Mouse (Mus musculus) heart, postnatal 14 days (tissue): Measurements from ENCODE around the gene Mad1l1. TPM values are rescaled to one million over a fixed set of nuclear protein-coding genes. Genes with fewer than 3 reads are reported as not detected.
A peak's percentile ranks its signal among the peaks of the same experiment; 100 is the strongest.

Experiments
- DNase-seq, 2 experiments: peaks; one replicate each; pipeline ENCODE4 v3.0.0; 2021 to 2022
- intact Hi-C: fragments of 180-260 bp; cut with DNase I; formaldehyde crosslinking; loops from one replicate; pipeline ENCODE4 v1.15.1; 2025
- total RNA-seq, 2 experiments: library from RNA; stranded (reverse); gene quantifications; 2 replicates each; pipeline ENCODE4 v1.2.3; 2021

Gene Mad1l1
- total RNA-seq, 2 experiments from 2014 or later: 14.7 to 14.8 TPM

DNA sequence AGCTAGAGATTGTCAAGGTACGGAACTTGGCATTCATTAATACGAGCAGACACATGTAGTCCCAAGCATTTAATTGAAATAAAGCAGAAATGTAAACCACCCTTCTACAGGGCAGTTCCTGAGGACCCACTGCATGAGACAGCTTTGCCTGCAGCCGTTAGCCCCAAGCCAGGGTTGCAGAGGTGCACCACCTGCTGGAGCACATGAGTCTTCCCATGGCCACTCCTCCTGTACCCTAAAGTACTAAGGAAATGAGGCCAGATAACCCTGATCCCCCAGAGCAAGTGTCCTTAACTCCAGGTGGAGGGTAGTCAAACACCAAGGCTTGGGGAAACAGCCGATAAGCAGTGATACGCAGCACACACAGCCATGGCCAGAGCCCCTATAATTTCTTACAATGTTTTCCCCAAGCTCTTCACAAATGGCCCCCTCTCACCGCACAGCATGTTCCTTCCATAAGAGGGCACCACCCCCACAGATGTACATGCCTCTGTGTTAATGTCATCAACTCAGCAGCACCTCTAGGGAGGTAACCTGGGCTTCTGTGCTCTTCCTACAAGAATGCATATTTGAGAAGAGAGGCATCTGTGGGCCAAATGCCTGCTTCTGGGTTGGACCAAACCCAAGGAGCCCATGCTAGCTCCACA, 283.6 kb downstream of the Mad1l1 start:
- intact Hi-C loops: no loop called here
- DNase-seq: no peak

DNA sequence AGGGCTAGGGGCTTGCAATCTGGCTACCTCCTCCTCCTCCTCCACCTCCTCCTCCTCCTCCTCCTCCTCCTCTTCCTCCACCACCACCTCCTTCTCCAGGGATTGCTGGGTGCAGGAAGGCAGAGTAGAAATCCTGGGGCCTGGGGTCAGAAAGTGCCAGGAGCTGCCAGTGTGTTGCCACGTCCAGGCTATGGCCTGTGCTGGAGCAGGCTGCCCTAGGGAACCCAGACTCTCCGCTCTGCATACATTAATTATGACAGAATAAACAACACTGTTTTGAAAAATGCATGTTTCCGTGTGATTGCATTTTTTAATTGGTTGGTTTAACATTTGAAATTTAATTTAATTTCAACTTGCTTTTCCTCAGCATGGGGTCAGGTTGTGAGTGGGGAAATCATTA, 285.7 kb downstream of the Mad1l1 start:
- intact Hi-C loops: no loop called here

DNA sequence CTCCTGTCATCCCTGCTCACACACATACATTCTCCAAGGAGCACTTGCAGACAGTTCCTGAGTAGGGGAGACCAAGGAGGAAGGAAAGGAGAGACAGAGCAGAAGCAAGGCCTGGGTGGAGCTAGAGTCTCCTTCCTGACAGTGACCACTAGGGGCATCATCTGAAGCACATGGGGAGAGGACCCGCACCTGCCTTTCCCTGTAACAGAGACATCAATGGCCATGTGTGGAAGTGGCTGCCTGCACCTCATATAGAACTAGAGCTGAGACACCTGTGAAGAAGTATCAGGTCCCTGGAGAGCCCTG, 286.4 kb downstream of the Mad1l1 start:
- intact Hi-C loops: no loop called here
- DNase-seq: no peak

More for the DNA sequence above, 285.7 kb downstream of the Mad1l1 start:
- DNase-seq: no peak

DNA sequence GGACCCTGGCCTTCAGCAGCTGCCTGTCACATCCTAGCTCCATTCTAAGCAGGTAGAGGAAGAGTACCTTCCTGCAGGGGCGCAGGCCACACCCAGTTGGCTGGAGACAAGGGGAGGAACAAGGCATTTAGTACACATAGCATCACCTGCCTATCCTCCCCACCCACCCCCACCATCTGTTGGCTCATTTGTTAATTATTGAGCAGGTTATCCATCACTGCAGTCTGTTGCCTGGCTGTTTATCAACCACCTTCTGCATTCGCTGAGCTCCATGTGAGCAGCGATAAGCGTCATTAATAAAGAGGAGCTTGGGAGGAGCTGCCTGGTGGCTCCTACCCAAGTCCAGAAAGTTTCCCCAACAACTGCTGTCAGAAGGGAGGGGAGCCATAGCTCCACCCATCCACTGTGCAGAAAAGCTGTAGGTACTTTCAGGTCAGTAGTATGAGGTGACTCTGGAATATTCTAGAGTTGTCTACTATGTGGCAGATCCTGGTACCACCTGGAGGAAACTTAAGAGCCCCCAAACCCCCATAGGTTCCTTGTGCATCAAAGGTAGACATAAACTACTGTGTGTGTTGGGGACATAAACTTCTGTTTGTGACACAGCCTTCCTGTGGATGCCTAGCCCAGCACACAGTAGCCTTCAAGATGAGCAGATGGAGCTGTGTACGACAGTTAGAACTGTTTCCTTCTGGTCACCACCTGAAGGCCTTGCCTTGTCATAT, 286.9 kb downstream of the Mad1l1 start:
- no peak for DNase-seq
- intact Hi-C loops: no loop called here

DNA sequence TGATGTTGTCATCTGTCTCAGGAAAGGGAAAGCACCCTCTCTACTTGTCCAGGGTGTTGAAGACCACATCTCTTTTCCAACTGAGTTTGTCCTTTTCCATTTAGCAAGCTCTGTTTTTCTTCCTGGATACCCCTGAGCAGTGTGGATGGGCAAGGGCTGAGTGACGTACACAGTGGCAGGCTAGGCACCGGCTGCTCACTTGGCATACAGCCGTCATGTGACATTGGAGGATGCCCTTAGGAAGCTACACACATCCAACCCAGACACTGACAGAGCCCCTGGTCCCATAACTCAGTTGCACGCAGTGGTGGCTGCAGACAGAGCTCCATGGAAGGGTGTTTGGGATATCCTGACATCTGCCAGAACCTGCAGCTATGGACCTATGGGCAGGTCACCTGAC, 295.0 kb downstream of the Mad1l1 start:
- intact Hi-C loops: no loop called here
- DNase-seq: no peak

DNA sequence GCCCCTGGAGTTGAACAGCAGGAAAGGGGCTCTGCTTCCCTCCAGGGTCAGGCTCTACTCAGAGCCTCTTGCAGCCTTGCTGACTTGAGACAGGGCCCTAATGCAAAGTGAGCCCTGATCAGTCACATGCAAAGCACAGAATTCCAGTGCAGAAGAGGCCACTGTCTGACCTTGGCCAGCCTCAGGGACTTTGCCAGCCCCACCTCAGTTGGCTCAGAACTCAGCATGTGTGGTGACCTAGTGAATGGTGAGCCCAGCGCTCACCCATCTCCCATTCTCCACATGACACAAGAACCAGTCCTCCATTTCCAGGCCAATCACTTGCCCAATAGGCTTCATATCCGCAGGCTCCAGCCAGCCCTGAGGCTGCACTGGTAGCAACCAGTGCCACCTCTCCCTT, 296.1 kb downstream of the Mad1l1 start:
- intact Hi-C loops: no loop called here
- no peak for DNase-seq

DNA sequence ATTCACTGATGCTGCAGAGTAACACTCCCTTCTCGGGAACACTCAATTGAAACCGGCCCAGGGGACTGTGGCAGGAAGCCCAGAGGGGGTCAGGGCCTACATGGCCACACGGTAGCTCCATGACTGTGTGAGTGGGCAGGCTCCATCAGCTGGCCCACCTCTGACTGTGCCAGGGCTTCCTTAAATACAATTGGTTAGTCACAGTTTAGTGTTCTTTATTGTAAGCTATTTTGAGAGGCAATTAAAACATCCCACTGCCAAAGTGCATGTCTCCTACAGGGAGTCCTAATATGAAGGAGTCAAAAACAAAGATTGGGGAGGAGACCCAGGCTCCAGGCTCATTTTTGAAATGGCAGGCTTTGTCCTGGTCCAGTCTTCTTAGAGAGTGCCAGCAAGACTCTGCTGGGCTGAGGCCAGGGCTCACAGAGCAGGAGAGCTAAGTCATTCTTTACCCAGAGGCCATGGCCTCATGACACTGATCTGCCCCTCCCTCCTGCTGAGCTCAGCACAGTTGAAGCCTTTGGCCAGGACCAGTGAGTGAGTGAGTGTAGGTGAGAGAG, 297.3 kb downstream of the Mad1l1 start:
- DNase-seq: peak; percentile 18 to 50
- intact Hi-C loops: no loop called here

DNA sequence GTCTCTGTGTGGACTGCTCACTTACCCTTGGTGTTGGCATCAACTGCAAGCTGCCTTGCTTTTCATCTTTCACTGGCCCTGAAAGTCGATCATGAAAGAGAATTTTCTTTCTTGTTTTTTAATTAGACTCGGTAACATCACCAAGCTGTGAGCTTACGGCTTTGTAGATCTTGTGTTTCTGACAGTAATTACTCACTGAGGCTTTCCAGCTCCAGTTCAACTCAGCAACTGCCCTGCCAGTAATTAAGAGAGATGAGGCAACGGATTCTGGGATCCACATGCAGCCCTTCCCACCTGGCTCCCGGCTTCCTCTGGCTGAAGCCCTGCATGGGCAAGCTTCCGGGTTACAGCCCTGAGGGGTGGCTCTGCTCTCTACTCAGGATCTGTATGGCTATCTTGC, 298.5 kb downstream of the Mad1l1 start:
- no peak for DNase-seq
- intact Hi-C loops: no loop called here

DNA sequence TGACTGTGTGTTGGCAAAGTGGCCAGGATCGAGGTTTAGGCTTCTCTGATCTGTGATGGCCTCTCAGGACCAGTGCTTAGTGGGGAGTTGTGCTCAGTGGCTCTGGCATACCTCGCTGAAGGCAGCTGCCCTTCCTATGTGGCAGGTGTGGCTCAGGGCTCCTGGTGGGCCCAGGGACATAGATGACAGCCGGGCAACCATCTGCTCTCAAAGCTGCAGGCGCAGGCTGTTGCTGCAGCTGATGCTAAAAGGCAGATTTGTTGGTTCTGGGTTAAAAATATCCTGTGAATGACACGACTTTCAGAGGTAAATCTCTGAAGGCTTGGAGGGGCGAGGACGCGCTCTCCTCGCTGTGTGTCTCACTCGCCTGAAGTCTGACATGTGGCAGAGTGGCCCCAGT, 299.6 kb downstream of the Mad1l1 start:
- no peak for DNase-seq
- intact Hi-C loops: no loop called here

DNA sequence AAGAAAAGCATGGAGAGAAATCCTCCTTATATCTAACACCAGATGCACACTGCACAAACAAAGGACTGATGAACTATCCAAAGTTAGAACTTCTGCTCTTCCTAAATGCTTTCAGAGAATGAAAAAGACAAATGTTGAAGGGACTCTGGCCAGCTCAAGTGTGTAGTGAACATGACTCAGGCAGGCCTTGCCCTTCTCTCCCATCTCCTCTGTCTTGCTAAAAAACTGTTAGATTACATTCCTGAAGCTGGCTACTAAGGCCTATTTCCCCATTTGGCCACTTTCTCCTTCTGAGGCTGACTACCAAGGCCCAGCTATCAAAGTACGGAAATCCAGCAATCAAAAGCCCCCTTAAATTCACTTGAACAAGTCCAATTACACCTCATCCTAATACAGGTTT, 301.7 kb downstream of the Mad1l1 start:
- DNase-seq: no peak
- intact Hi-C loops: no loop called here

DNA sequence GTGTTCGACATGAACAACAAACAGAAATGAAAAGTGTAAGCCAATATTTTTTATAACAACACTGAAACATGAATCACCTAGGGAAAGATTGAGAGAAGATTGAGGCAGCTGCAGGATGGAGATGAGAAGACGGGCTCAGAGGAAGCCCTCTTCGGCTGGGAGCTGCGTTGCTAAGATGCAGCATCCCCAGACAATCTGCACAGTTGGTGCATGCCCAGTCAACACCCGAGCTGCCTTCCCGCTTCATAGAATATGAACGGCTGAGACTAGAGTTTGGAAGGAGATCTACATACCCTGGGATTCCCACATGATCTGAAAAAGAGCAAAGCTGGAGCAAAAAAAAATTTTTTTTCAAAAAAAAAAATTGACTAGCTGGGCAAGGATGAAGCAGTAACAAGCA, 302.6 kb downstream of the Mad1l1 start:
- intact Hi-C loops: no loop called here
- no peak for DNase-seq

DNA sequence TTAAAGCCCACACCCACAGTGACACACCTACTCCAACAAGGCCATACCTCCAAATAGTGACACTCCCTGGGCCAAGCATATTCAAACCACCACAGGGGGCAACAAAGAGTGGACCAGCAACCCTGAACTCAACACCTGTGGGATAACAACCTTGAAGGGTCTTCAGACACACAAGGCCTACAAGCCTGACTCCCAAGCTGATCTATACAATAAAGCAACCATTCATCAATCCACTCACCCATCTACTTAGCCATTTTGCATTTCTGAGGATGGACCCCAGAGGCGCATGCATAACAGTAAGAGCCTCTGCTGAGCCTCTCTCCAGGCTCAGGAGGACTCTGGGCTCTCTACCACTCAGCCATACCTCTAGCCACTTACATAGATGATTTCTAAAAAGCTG, 304.5 kb downstream of the Mad1l1 start:
- intact Hi-C loops: no loop called here
- DNase-seq: no peak

DNA sequence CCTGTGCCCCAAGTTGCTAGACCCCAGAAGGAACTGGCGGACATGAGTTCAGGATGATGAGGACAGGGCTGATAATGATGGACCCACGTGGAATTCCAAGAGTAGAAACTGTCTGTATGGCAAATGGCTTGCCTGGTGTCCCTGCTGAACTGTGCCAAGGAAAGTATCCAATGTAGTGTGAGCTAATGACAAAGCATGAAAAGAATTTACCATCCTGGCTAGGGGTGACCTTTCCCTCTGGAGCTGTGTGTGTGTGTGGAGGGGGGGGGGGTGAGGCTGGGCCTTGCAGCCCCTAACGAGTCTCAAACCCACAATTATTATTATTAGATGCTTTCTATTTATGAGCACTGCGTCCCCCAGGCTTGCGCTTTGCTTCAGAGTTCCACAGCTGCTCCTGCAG, 307.7 kb downstream of the Mad1l1 start:
- intact Hi-C loops: no loop called here
- no peak for DNase-seq

DNA sequence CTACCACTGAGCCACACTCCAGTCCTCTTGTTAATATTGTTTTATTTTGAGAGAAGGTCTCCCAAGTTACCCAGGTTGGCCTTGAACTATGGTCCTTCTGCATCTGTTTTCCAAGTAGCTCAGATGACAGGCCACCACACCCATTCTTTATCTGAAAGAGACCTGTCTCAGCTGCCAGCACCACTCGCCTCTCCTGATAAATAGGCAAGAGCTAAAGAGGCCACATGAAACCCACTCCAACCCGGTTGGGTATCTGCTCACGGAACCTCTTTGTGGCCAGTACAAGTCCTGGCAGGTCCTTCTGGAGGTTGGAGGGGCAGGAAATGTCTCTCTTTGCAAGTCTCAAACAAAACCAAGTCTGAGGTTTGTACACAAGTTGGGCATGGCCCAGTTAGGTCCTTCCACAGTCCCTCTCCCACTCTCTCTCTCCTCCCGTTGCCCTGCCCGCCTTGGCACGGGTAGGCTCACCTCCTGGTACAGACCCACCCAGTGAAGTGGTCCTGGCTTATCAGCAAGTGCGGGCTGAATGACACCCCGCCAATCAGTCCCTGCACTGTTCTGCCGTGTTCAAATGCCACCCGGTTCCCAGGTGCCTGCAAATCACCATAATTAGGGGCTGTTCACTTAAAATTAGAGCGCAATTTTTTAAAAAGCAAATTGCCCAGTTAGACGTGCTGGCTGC, 308.9 kb downstream of the Mad1l1 start:
- DNase-seq: no peak
- intact Hi-C loops: no loop called here

DNA sequence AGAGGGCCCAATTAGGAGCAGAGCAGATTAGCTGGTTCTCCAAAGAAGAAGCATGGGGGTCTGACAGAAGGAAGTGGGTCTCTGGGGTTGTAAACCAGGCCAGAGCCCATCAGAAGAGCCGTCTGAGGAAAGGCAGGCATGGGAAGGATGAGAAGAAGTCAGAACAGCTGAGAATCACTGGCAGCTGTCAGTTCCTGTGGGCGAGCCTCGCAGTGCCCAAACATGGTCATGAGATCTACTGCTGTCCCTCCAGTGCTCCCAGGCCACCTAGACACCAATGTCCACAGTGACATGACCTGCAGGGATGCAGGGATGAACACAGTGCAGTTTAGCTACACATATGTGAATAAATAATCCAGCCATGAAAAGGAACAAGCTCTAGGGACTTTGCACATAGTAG, 310.9 kb downstream of the Mad1l1 start:
- no peak for DNase-seq
- intact Hi-C loops: no loop called here

DNA sequence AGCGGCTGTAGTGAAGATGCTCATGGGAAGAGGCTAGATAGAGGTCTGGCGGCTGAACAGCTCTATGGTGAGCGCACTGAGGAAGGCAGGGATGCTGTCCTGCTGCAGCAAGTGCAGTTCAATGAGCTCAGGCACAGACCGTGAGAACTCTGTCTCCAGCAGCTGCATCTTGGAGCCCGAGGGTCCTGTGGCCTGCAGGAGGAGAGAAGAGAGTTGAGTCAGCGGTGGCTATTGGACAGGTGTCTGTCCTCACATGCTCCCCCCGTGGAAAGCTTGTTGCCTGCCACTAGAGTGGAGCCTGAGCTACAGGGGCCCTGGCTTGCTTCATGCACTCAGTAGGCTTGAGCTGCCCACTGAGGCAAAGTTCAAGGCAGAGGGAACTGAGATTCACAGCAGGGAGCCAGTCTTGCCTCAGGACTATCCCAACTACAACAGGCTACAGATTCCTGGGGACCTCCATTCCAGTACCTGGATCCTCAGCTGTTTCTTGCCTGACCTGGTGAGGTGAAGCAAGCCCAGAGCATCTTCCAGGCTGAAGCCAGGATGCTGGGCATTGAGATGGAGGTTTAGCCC, 312.2 kb downstream of the Mad1l1 start:
- DNase-seq: no peak
- intact Hi-C loops: no loop called here

DNA sequence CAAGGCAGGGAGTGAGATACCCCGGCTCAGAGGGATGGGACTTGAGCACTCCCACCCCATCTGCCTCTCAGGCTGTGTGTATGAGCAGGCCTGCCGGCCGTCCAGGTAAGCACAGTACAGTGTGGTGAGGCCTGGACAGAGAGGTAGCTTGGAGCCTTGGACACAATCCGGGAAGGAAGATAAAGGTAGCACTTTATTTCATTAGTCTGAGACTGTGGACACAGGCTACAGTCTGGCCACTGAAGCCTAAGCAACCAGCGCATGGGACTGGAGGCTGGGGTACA, 312.9 kb downstream of the Mad1l1 start:
- no peak for DNase-seq

DNA sequence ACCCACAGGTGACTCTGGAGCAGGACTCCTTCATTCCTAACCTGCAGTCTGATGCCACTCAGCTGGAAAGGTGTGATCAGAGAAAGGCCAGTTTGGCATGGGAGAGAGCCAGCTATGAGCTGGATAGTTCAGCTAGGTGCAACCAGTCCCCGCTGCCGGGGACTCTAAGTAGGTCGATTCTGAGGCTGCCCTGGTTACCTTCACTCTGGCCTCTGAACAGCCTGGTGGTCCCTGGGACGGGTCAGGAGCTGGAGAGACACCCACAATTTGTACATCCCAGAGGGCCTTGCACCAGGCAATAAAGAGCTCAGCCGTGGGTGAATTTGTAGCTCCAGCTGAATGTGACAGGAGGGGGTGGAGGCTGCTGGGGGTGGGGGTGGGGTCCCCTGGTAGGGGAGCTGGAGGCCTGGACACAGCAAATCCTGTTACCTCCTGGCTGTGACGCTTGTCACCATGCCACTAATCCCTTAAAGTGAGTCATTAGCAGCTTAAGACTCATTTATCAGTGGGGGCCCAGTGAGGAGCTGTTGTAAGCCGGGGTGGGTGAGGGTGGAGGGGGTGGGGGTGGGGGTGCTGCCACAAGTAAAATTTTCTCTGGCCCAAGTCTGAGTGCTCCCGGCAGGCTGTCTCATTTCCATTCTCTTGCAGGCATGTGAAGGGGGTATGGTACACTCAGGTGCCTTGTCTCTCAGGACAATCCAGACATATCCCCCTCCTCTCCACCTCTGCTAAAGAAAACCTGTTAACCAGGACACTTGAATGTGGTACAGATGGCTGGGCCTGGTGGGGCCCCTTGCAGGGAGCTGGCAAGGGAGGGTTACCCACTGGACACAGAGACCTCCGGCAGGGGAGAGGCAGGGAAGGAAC, 313.5 kb downstream of the Mad1l1 start:
- DNase-seq: no peak
- intact Hi-C loops: no loop called here

More for the DNA sequence above, 312.9 kb downstream of the Mad1l1 start:
- intact Hi-C loops: no loop called here

DNA sequence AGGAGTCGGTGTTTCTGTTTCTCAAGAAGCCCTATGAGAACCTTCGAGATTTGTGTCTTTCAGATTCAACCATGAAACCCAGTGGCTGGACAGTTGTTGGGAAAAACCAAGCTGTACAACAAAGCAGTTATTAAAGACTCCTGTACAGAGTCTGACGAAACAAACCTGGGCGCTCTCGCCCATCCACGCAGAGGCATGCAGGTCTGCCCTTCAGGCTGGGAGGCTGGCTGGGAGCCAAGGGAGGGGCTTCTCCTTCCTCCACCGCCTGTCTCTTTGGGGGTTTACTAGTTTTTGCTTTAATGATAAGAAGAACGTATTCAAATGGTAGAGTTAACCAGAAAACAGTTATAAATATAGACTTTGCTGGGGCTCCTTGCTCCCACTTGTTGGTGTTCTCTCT, 314.5 kb downstream of the Mad1l1 start:
- no peak for DNase-seq
- intact Hi-C loops: no loop called here

DNA sequence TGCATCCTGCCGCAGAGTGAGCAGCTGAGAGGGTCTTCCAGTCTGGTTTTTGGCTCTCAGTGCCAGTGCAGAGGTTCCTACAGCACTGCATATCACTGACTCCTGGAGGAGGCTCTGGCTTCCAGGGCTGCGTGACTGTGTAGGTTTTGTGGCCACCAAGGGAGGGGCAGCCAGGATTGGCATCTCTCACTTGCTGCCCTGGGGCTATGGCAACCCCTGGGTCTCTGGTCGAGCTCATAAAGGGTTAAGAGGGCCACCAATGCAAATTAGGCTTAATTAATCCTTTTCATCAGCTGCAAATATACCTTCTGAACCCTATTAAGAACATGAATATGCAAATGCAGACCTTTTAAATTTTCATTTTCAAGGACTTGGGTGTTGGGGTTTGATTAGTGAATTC, 318.8 kb downstream of the Mad1l1 start:
- no peak for DNase-seq
- intact Hi-C loops: no loop called here

DNA sequence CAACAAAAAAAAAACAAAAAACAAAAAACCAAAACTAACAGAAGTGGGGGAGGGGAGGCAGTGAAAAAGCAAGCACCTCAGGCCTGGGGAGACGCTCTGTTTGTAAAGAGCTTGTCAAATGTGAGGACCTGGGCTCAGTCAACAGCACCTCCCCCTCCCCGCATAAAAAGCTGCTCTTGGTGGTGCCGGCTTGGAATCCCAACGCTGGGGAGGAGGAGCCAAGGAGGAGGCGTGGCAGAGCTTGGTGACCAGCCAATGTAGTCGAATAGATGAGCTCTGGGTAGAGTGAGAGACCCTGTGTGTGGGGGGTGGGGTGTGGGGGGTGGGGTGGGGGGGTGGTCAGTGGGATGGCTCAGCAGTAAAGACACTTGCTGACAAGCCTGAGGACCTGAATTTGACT, 322.4 kb downstream of the Mad1l1 start:
- DNase-seq: no peak
- intact Hi-C loops: no loop called here
